In the genomic region with DNA sequence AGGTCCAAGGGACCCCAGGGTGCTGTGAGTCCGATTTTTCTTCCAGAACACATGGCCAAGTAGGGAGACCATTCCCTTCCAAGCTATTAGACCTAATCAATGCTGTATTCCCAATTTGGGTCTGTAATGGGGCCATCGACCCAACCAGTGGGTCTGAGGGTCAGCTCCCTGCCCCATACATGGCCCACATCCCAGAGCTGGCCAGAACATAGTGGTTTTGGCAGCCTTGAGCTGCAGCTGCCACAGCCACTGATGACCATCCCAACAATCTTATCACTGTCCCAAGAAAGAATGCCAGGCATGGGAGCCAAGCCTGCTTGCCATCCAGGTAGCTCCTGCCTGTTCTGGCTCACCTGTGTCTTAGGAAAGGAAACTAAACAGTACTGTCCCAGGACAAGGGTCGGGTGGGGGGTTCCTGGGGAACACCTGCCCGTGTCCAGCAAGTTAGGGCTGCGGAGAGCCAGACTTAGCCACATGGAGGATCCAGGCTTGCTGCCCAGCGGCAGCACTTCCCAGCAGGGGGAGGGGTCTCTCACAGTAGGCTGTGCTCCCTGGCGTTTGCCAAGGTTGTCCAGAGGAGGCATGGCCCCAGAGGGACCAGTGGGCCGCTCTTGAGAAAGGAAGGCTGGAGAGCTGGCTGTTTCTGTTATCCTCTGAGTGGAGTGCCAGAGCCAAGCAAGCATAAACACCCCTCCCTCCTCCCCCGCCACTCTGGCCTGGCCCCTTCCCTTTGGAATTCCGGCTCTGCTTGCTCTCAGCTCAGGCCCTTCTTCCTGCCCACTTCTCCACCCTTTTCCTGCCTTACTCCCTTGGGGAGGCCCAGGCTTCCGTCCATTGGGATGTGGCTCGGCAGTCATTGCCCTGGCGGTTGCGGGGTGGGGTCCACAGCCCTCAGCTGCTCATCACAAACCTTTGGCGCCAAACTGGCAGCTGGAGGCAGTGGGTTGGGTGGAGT, we compare ENCODE assay signal across 8 mouse cellular contexts. TPM values are rescaled to one million over a fixed set of nuclear protein-coding genes. Genes with fewer than 3 reads are reported as not detected.
DNase-seq lines count a peak whose midpoint lies in the region; ATAC-seq and TF ChIP-seq lines count a peak whose summit lies in the region.

No protein-coding gene starts in this region.

- H3K79me2 ChIP-seq in heart, adult 2 months (replicated peaks; ENCODE audit: control insufficient read depth, insufficient read depth, low read length): 0 out of 2 replicates have a peak, but pooled peaks cover 1% of the 10 kb centered on the region
- no peaks in the 10 kb centered on the region for H3K79me2 ChIP-seq in liver, adult 2 months (ENCODE audit: control insufficient read depth, insufficient read depth, low read length)

- TF ChIP-seq EP300 in heart, adult 2 months (IDR thresholded peaks at IDR 0.05; ENCODE audit: insufficient read depth, low read depth, low read length): peak; percentile 92

- no peak for ATAC-seq in erythroblast, adult 5-6 weeks (replicated peaks; ENCODE audit: low FRiP score, poor library complexity, severe bottlenecking)
- no peak for ATAC-seq in neural tube, embryonic 13.5 days (ENCODE audit: low read depth)

- peak overlapping the region; percentile 99 for H3K9ac ChIP-seq in heart, adult 2 months (ENCODE audit: low read depth, low read length)
- H3K9ac ChIP-seq in liver, adult 2 months (ENCODE audit: low read depth, low read length): peak overlapping the region; percentile 61
- H3K9ac ChIP-seq in neural tube, embryonic 13.5 days: peak overlapping the region; percentile 79

- H3K27ac ChIP-seq in heart, adult 2 months: peak overlapping the region; percentile 100
- peak overlapping the region; percentile 94 for H3K27ac ChIP-seq in liver, adult 2 months (replicated peaks; ENCODE audit: insufficient read depth, low read depth, low read length)
- peak overlapping the region; percentile 87 for H3K27ac ChIP-seq in neural tube, embryonic 13.5 days (replicated peaks)

- TF ChIP-seq CTCF in heart, adult 2 months (IDR thresholded peaks at IDR 0.05): peak; percentile 38
- no peak for TF ChIP-seq CTCF in liver, adult 2 months (IDR thresholded peaks at IDR 0.05; ENCODE audit: low read depth, low read length)

- peak; percentile 63 for DNase-seq in embryo, embryonic 11 days
- peak; percentile 89 to 93 for DNase-seq in heart, adult 2 months
- peak; percentile 76 for DNase-seq in kidney, adult 18-20 months
- peak; percentile 98 for DNase-seq in liver, adult 2 months (ENCODE audit: extremely low read depth, low read depth, low spot score)
- no peak for DNase-seq in T-cell, adult 2 months (ENCODE audit: low spot score)

- peaks cover 39% of the 10 kb centered on the region for H3K36me3 ChIP-seq in erythroblast, embryonic 14.5 days (ENCODE audit: control insufficient read depth)
- peaks cover 21% of the 10 kb centered on the region for H3K36me3 ChIP-seq in heart, adult 2 months (ENCODE audit: control insufficient read depth, insufficient read depth, low read length)
- no peaks in the 10 kb centered on the region; the same call in 1 of the 2 replicates for H3K36me3 ChIP-seq in liver, adult 2 months (ENCODE audit: control insufficient read depth, insufficient read depth, low read length)
- peaks cover 40% of the 10 kb centered on the region for H3K36me3 ChIP-seq in neural tube, embryonic 13.5 days

- peaks cover 79% of the 10 kb centered on the region for H3K4me1 ChIP-seq in erythroblast, embryonic 14.5 days (ENCODE audit: control insufficient read depth)
- H3K4me1 ChIP-seq in heart, adult 2 months (ENCODE audit: control insufficient read depth, insufficient read depth, low read length): peaks cover 39% of the 10 kb centered on the region
- H3K4me1 ChIP-seq in liver, adult 2 months (ENCODE audit: control insufficient read depth, insufficient read depth, low read length): peaks cover 5% of the 10 kb centered on the region
- peaks cover 60% of the 10 kb centered on the region for H3K4me1 ChIP-seq in neural tube, embryonic 13.5 days (replicated peaks)

- H3K4me3 ChIP-seq in erythroblast, embryonic 14.5 days (replicated peaks): peak overlapping the region; percentile 16
- H3K4me3 ChIP-seq in heart, adult 2 months: peak overlapping the region; percentile 84
- H3K4me3 ChIP-seq in liver, adult 2 months (ENCODE audit: insufficient read depth, low read depth, low read length): peak overlapping the region; percentile 98
- peak overlapping the region; percentile 69 for H3K4me3 ChIP-seq in neural tube, embryonic 13.5 days

- intact Hi-C loops in heart, adult 2 months (cut with DNase I): loop anchor here (1.0 to 5.0 kb wide), 3 partner anchors 141 to 225 kb away; a partner anchor contains a TSS

- H3K9me3 ChIP-seq in erythroblast, embryonic 14.5 days (ENCODE audit: control insufficient read depth, low read length): no peaks in the 10 kb centered on the region
- H3K9me3 ChIP-seq in neural tube, embryonic 13.5 days: no peaks in the 10 kb centered on the region

- peaks cover 63% of the 10 kb centered on the region for H3K27me3 ChIP-seq in erythroblast, embryonic 14.5 days (ENCODE audit: control insufficient read depth)
- H3K27me3 ChIP-seq in heart, adult 2 months (ENCODE audit: control insufficient read depth, insufficient read depth, low read length): no peaks in the 10 kb centered on the region
- H3K27me3 ChIP-seq in liver, adult 2 months (ENCODE audit: control insufficient read depth, insufficient read depth, low read length): no peaks in the 10 kb centered on the region
- no peaks in the 10 kb centered on the region for H3K27me3 ChIP-seq in neural tube, embryonic 13.5 days

- H3K4me2 ChIP-seq in neural tube, embryonic 13.5 days: peak overlapping the region; percentile 88

- 5% methylated on average over 15 of the region's 15 CpGs for WGBS in heart, adult 2 months
- WGBS in liver, adult 2 months: 21% methylated on average over 15 of the region's 15 CpGs
- 18% methylated on average over 15 of the region's 15 CpGs for WGBS in neural tube, embryonic 13.5 days

- peak; percentile 80; the same call in 1 of the 2 replicates for TF ChIP-seq POLR2A in heart, adult 2 months (IDR thresholded peaks at IDR 0.05; ENCODE audit: insufficient read depth, low read depth, low read length)
- TF ChIP-seq POLR2A in liver, adult 2 months (IDR thresholded peaks at IDR 0.05; ENCODE audit: extremely low read depth, insufficient read depth, low read length): 0 out of 2 replicates have a peak, but pooled peaks have one; percentile 11

RNA-seq across cellular contexts. Expression of a gene that starts 2.3 kb away (rescaled TPM):
- 12.2 and 14.5 TPM in 2 replicates for polyA plus RNA-seq in erythroblast, embryonic 14.5 days (2012)
- total RNA-seq in erythroblast, adult 5-6 weeks (2015; ENCODE audit: low replicate concordance): 6.9 and 9.0 TPM in 2 replicates
- 3.6 and 3.9 TPM in 2 replicates for total RNA-seq in erythroblast, adult 5-6 weeks (2017; ENCODE audit: low replicate concordance)
- total RNA-seq in heart, adult 2 months (2021): 1,000 to 10,000 TPM; 1,390 to 1,660 TPM
- 3,159 and 3,188 TPM in 2 replicates for polyA plus RNA-seq in heart, adult 2 months (2012; rRNA removed)
- 24.3 and 37.3 TPM in 2 replicates for total RNA-seq in liver, adult 2 months (2014; rRNA removed)
- polyA plus RNA-seq in liver, adult 2 months (2012; rRNA removed): 217 and 245 TPM in 2 replicates
- polyA plus RNA-seq in neural tube, embryonic 13.5 days (2015; fragmentation: Nextera tagmentation; extraction: Ambion mirVana): 301 and 350 TPM in 2 replicates

RNA-seq across cellular contexts. Expression of a gene that starts 3.8 kb away (rescaled TPM):
- polyA plus RNA-seq in erythroblast, embryonic 14.5 days (2012): 2.8 and 3.3 TPM in 2 replicates
- total RNA-seq in erythroblast, adult 5-6 weeks (2015; ENCODE audit: low replicate concordance): 111 and 139 TPM in 2 replicates
- 75.3 and 179 TPM in 2 replicates for total RNA-seq in erythroblast, adult 5-6 weeks (2017; ENCODE audit: low replicate concordance)
- total RNA-seq in heart, adult 2 months (2021): 100 to 1,000 TPM; 194 to 200 TPM
- 429 and 531 TPM in 2 replicates for polyA plus RNA-seq in heart, adult 2 months (2012; rRNA removed)
- 18.3 and 22.2 TPM in 2 replicates for total RNA-seq in liver, adult 2 months (2014; rRNA removed)
- polyA plus RNA-seq in liver, adult 2 months (2012; rRNA removed): 17.5 and 25.0 TPM in 2 replicates
- 66.3 and 74.9 TPM in 2 replicates for polyA plus RNA-seq in neural tube, embryonic 13.5 days (2015; fragmentation: Nextera tagmentation; extraction: Ambion mirVana)

RNA-seq across cellular contexts. Expression of a gene that starts 13.9 kb away (rescaled TPM):
- polyA plus RNA-seq in erythroblast, embryonic 14.5 days (2012): 2.3 and 2.9 TPM in 2 replicates
- 1.0 and 1.9 TPM in 2 replicates for total RNA-seq in erythroblast, adult 5-6 weeks (2015; ENCODE audit: low replicate concordance)
- 7.5 and 8.2 TPM in 2 replicates for total RNA-seq in erythroblast, adult 5-6 weeks (2017; ENCODE audit: low replicate concordance)
- total RNA-seq in heart, adult 2 months (2021): under 1 TPM; 0.34 to 0.52 TPM
- polyA plus RNA-seq in heart, adult 2 months (2012; rRNA removed): 0.45 and 0.67 TPM in 2 replicates
- total RNA-seq in liver, adult 2 months (2014; rRNA removed): 0.09 and 0.34 TPM in 2 replicates
- 0.15 and 0.45 TPM in 2 replicates for polyA plus RNA-seq in liver, adult 2 months (2012; rRNA removed)
- polyA plus RNA-seq in neural tube, embryonic 13.5 days (2015; fragmentation: Nextera tagmentation; extraction: Ambion mirVana): 17.1 and 18.7 TPM in 2 replicates

RNA-seq across cellular contexts. Expression of a gene that starts 43.4 kb away (rescaled TPM):
- polyA plus RNA-seq in erythroblast, embryonic 14.5 days (2012): not detected in 2 replicates
- not detected in 2 replicates for total RNA-seq in erythroblast, adult 5-6 weeks (2015; ENCODE audit: low replicate concordance)
- total RNA-seq in erythroblast, adult 5-6 weeks (2017; ENCODE audit: low replicate concordance): 1.0 TPM in 1 of 2 replicates, not detected in the other
- under 1 TPM in 1 of 2 experiments, not detected in 1; 0.18 TPM for total RNA-seq in heart, adult 2 months (2021)
- 0.41 TPM in 1 of 2 replicates, not detected in the other for polyA plus RNA-seq in heart, adult 2 months (2012; rRNA removed)
- not detected in 2 replicates for total RNA-seq in liver, adult 2 months (2014; rRNA removed)
- not detected in 2 replicates for polyA plus RNA-seq in liver, adult 2 months (2012; rRNA removed)
- polyA plus RNA-seq in neural tube, embryonic 13.5 days (2015; fragmentation: Nextera tagmentation; extraction: Ambion mirVana): 33.5 and 33.9 TPM in 2 replicates

RNA-seq across cellular contexts. Expression of a gene that starts 44.2 kb away (rescaled TPM):
- 18.5 and 22.5 TPM in 2 replicates for polyA plus RNA-seq in erythroblast, embryonic 14.5 days (2012)
- 14.8 and 15.0 TPM in 2 replicates for total RNA-seq in erythroblast, adult 5-6 weeks (2015; ENCODE audit: low replicate concordance)
- 8.5 and 13.6 TPM in 2 replicates for total RNA-seq in erythroblast, adult 5-6 weeks (2017; ENCODE audit: low replicate concordance)
- 10 to 100 TPM; 44.8 to 54.8 TPM for total RNA-seq in heart, adult 2 months (2021)
- polyA plus RNA-seq in heart, adult 2 months (2012; rRNA removed): 35.4 and 42.4 TPM in 2 replicates
- 6.0 and 8.9 TPM in 2 replicates for total RNA-seq in liver, adult 2 months (2014; rRNA removed)
- 24.3 and 31.7 TPM in 2 replicates for polyA plus RNA-seq in liver, adult 2 months (2012; rRNA removed)
- 14.8 and 15.1 TPM in 2 replicates for polyA plus RNA-seq in neural tube, embryonic 13.5 days (2015; fragmentation: Nextera tagmentation; extraction: Ambion mirVana)

Comparison
In these comparisons a context has a peak if more than half of its experiments do, and no peak if none do; other contexts are left out.
1. H3K4me3 ChIP-seq: peak in every context shown above with its lines; median percentile 98 in liver, adult 2 months; 84 in heart, adult 2 months; 69 in neural tube, embryonic 13.5 days; 16 in erythroblast, embryonic 14.5 days.
2. RNA of a gene that starts 2.3 kb away (polyA plus RNA-seq): 3,159 to 3,188 TPM in heart, adult 2 months, 301 to 350 TPM in neural tube, embryonic 13.5 days and 217 to 245 TPM in liver, adult 2 months; 12.2 to 14.5 TPM in erythroblast, embryonic 14.5 days; every median in the first group is over 10 times any median in the second.
3. Peak in every context shown above with its lines, with median percentiles within 50 percentile points of each other: H3K27ac ChIP-seq and H3K9ac ChIP-seq.